Mouse (Mus musculus) thymus, postnatal 0 days (tissue): ENCODE measurements around the gene Shank3. TPM values are rescaled to one million over a fixed set of nuclear protein-coding genes. Genes with fewer than 3 reads are reported as not detected.

Experiments used
- DNase-seq: peaks from one replicate; pipeline ENCODE4 v3.0.0-alpha.2; 2015; ENCODE audit warnings: low spot score
- polyA plus RNA-seq: library from polyadenylated mRNA; unstranded; fragments of >200 nt; fragmentation: Nextera tagmentation; extraction: Ambion mirVana; gene quantifications from 2 replicates; pipeline ENCODE4 v1.2.1, GENCODE M21; 2015

Shank3 gene
- 0.23 and 0.39 TPM in 2 replicates for polyA plus RNA-seq

DNA sequence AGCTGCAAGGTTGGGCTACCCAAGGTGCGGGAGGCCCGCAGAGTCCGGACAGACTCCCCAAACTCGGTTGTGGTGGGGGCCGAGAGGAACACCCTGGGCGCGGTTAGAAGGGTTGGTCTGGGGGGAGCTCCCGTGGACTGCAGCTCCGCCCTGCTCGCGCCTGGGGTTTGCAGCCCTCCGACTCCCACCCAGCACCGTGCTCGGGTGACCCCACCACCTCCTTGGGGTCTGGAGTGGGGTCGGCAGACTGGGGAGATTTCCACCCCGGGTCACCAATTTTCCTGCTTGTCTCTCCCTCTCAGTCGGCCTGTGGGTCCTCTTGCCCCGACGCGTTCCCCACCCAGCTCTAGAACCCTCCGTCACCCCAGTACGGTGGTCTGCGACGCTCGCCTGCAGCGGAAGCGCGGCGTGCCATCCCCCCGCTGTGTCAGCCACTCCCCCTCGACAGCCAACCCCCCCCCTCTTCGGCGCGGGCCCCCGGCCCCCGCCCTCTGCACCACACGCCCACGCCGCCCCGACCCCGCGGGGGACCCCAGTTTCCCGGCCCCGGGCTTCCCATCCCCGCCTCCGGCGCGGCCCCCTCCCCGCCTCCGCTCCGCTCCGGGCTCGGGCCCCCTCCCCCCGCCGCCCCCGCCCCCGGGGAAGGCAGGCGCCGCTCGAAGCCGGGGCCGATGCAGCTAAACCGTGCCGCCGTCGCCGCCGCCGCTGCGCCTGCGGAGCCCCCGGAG is at the start of gene Shank3:
Gene Shank3 (plus strand): TSS at position 663 of the 728 bp plus-strand sequence.
- peak; percentile 38 for DNase-seq

DNA sequence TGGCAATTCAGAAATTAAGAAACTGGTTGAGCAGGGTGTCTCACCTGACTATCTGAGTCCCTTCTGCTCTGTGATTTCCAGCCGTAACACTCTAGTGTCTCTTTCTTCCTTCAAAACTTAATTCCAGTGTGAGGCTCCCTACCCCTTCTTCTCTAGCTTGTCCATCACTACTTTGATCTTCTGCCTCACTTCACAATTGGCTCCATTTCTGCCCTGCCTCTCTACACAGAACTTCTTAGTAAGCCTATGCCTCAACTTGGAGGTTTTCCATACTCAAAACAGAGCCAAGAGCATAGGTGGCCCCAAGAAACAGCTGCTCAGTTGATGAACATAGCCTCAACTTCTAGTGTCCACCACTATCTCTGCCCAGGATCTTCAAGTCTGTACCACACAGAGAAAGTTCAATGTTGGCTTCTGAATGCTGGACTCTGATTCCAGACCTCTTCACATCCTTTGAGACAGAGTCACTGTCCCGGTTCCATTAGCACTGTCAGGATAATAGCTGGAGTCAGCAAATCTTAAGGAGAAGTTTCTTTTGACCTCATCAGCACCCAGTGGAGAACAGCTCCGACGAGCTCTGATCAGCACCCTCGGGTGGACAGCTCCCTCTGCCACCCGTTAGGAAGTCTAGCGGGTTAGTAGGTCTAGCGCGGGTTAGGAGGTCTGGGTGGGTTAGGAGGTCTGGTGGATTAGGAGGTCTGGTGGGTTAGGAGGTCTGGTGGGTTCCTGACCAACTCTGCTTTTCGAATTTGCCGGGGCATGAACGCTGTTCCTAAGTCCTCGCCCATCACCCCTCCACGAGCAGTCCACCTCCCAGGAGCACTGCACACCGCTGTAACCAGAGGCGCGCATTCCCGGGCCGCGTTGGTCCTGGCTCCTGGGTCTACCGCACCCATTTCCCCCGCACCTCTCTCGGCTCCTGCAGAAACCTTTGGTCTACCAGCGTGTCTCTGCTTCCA is 46.2 kb upstream of the Shank3 start:
- DNase-seq = peak; percentile 66

- DNase-seq = no peak
These were observed 45.5 kb upstream of the Shank3 start, which contains the start of gene Mapk8ip2 for GRCm38 (mm10) chr15:89453865-89454478. Mapk8ip2 (plus strand) TSS chr15:89453913.

- DNase-seq = no peak
These were observed 44.6 kb upstream of the Shank3 start for GRCm38 (mm10) chr15:89454857-89455256.

- DNase-seq = no peak
These were observed 43.8 kb upstream of the Shank3 start for GRCm38 (mm10) chr15:89455642-89456041.

DNA sequence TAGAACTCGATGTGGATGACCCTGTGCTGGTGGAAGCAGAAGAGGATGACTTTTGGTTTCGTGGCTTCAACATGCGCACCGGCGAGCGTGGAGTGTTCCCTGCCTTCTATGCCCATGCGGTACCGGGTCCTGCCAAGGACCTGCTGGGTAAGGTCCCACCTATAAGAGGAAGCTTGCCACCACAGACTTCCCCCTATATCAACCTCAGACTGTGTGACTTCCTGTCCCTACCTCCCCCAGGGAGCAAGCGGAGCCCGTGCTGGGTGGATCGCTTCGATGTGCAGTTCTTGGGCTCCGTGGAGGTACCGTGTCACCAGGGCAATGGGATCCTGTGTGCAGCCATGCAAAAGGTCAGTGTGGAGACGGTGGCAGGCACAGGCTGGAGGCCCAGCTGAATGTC is 40.5 kb upstream of the Shank3 start:
- peak; percentile 13 for DNase-seq

- no peak for DNase-seq
These were observed 39.6 kb upstream of the Shank3 start for GRCm38 (mm10) chr15:89459821-89460220.

GRCm38 (mm10) chr15:89460298-89460697 is 39.1 kb upstream of the Shank3 start:
- DNase-seq = no peak

GRCm38 (mm10) chr15:89461321-89461720 is 38.1 kb upstream of the Shank3 start:
- DNase-seq = no peak

- no peak for DNase-seq
These were observed 37.2 kb upstream of the Shank3 start for GRCm38 (mm10) chr15:89462176-89462575.

- DNase-seq = no peak
These were observed 35.8 kb upstream of the Shank3 start for GRCm38 (mm10) chr15:89463334-89464235.

GRCm38 (mm10) chr15:89465052-89465451 is 34.4 kb upstream of the Shank3 start:
- no peak for DNase-seq

DNA sequence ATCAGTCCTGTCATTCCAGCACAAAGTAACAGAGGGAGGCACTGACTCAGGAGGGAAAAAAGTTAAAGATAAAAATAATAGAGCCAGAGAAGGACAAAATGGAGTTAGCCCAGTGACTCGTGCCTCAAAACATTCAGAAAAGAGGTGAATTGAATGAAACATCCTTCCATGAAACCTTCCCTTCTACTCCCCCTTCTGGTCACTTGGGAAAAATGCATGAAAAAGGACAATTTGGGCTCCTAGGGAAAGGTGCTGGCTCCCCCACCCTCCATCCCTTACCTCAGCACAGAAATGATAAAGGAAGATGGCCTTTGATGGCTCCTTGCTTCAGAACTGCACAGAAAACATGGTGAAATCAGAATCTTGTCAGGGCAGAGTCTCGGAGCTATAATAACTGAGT is 30.8 kb upstream of the Shank3 start:
- peak; percentile 14 for DNase-seq

- no peak for DNase-seq
These were observed 27.9 kb upstream of the Shank3 start for GRCm38 (mm10) chr15:89471476-89471875.

- DNase-seq = no peak
These were observed 26.1 kb upstream of the Shank3 start for GRCm38 (mm10) chr15:89473370-89473769.

GRCm38 (mm10) chr15:89473921-89474320 is 25.5 kb upstream of the Shank3 start:
- no peak for DNase-seq

DNA sequence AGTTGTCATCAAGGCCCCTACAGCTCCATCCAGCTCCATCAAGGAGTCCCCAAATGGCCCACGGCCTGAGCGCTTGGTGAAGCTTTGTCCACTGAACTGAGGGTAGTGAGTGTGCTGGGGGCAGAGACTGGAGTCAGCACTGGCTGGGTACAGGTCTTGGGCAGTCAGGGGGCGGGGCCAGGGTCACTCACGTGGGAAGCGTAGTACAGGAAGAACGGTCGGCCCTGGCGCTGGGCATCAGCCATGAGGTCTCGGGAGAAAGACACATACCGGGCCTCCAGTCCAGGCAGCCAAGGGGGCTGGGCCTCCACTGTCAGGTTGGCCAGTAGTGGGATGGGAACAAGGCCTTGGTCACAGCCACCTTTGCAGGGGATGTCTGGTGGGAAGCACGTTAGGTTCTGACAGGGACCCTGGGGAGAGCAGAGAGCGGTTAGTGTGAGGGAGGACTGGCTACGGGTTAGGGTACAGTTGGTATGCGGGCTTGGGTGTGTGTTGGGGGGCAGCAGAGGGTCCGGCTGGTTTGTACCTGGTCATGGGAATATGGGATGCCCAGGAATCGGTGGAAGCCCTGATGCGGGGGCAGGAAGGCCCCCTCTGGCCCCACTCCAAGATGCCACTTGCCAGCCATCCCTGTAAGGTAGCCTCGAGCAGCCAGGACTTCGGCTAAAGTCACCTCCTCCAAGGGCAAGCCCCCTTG is 24.7 kb upstream of the Shank3 start:
- no peak for DNase-seq

DNA sequence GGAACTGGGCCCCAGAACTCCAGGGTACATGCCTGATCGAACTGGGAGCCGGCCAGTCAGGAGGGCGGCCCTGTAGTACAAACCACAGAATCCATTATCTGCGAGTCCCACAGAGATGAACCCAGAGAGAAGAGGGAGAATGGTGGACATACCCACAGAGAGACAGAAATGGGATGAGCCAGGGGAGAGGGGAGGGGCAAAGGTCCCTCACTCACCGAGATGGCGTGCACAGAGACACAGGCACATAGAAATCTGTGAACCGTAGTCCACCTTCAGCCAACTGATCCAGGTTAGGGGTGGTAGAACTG is 24.2 kb upstream of the Shank3 start:
- no peak for DNase-seq

DNA sequence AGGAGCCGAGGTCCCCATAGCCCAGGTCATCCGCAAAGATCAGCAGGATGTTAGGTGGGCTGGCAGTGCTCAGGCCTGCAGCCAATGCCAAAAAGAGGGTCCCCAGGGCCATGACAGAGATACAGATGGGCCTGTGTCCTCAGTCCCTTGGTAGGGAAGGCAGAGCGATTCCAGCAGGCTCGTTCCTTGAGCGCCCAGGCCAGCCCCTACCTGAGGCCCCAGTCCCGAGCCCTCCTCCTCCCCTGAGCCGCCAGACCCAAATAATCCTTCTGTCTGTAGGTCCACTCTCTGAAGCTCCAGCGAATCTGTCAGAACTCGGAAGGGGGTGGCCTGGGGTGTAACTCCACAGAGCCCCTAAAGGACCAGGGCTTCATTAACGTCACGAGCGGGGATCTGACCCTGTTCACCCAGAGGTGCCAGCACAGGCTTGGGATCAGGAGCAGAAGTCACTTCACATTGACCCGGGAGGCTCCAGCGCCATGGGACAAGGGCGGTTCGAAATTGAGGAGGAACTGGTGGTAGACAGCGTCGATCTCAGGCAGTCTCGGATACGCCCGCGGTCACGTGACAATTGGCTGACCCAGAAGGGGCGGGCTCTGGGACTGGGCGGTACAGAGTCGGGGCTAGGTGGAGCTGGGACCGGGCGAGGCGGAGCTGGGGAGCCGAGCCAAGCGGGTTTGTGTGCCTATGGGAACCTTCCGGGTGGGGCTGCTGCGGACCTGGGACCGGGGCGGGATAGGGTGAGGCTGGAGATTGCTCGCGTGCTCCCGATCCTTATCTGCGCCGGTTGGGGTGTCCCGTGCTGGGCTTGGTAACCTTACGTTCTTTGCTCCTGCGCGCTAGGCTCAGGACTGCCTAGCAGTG is 23.6 kb upstream of the Shank3 start:
- DNase-seq = peak; percentile 89
